Mouse (Mus musculus): ENCODE results near the gene Mef2c.

- TF ChIP-seq CTCF (IDR thresholded peaks at IDR 0.05; ENCODE audit: low read depth): no peak
- no peak for TF ChIP-seq EP300 (IDR thresholded peaks at IDR 0.05; ENCODE audit: low read depth)
Observed at GRCm38 (mm10) chr13:83715308-83715785, 211.5 kb downstream of the Mef2c start.

All from heart, postnatal 0 days (tissue).